Mouse (Mus musculus): ENCODE data around the gene Zwint. TPM values are rescaled to one million over a fixed set of nuclear protein-coding genes. Genes with fewer than 3 reads are reported as not detected.

Zwint gene
- 1,079 and 1,108 TPM in 2 replicates for polyA plus RNA-seq (2012; rRNA removed)

DNA sequence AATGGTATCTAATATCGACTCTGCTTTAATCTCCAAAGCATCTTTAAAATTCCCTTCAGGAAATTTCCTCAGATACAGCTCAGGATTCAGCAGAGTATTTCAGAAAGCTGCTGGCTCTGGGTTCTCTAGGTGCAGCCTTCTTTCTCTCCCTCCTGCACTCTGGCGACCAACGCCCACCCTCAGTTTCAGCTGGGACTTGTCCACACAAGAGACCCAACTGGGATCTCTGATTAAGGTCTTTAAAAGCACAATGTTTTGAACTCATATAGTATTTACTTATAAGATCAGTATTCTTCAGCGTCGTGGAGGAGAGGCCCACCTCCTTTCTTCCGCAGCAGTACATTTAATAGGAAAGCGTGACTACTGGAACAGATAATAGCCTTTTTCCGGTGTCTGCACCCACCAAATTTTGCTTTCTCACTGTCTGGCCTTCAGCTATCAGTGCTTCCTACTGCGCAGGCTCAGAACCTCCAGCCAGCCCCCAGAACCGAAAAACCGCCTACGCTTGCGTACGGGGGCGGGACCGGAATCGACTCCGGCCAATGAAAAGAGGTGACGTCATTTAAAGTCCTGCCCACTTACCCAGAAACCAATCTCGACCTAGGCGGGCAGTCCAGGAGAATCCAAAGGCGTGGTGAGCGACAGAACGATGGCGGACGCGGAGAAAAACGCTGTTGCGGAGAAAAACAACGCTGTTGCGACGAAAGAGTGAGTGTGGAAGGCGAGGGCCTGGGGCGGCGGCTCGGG lies at the start of gene Zwint:
Gene Zwint (plus strand): TSS at position 576 of the 747 bp plus-strand sequence.
- TF ChIP-seq POLR2A (IDR thresholded peaks at IDR 0.05; ENCODE audit: extremely low read depth, insufficient read depth, low read length) (peak; percentile 98), CTCF (IDR thresholded peaks at IDR 0.05; ENCODE audit: extremely low read depth, insufficient read depth, low read length) (no peak)
- H3K4me1 ChIP-seq (ENCODE audit: control insufficient read depth, insufficient read depth, low read length), result peaks cover 4% of the 10 kb centered on the region; the same call in 1 of the 2 replicates
- H3K4me3 ChIP-seq (ENCODE audit: insufficient read depth, low read length), result peak within 1 kb of the TSS; percentile 79

DNA sequence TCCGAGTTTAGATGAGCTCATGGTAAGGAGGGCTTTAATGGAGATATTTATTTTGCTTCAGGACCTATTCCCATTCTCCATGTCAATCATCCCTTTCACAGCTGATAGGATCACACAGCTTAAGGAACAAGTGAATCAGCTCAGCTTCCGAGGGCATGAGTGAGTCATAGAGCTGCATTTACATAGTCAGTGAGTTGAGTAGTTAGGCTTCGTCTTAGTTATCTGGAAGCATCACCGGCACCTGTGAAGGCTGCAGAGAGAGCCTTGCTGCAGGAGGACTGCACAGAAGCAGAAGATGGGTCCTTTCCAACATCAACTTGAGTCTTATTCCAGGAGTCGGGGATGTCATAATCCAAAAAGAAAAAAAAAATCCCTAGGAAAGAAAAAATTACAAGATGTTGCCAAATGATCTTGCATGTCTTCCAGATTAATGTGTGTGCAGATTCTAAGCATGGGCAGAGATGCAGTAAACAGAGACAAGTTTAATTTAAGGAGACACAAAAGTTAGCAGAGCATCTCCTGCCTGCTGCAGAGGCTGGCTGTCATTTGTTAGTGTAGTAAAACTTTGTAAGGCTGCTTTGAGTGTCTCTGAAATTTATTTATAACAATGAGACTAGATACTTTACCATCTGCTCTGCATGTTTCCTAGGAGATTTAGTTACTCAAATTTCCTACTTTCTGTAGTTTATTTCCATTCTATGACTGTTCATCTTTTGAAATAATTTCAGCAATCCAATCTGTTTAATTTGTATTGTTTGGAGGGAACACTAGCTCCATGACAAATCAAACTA lies 41.3 kb upstream of the Zwint start:
- H3K27ac ChIP-seq (ENCODE audit: insufficient read depth, low read length), result no peak overlapping the region
- TF ChIP-seq CTCF (IDR thresholded peaks at IDR 0.05; ENCODE audit: extremely low read depth, insufficient read depth, low read length), result no peak
- TF ChIP-seq POLR2A (IDR thresholded peaks at IDR 0.05; ENCODE audit: extremely low read depth, insufficient read depth, low read length), result no peak
- no peaks in the 10 kb centered on the region for H3K4me1 ChIP-seq (ENCODE audit: control insufficient read depth, insufficient read depth, low read length)
- H3K4me3 ChIP-seq (ENCODE audit: insufficient read depth, low read length), result no peak overlapping the region

More for the DNA sequence above, at the start of gene Zwint:
- peak within 1 kb of the TSS; percentile 76 for H3K27ac ChIP-seq (ENCODE audit: insufficient read depth, low read length)

GRCm38 (mm10) chr10:72616153-72616552 lies 38.5 kb upstream of the Zwint start:
- TF ChIP-seq POLR2A (IDR thresholded peaks at IDR 0.05; ENCODE audit: extremely low read depth, insufficient read depth, low read length) (no peak), CTCF (IDR thresholded peaks at IDR 0.05; ENCODE audit: extremely low read depth, insufficient read depth, low read length) (no peak)
- H3K4me3 ChIP-seq (ENCODE audit: insufficient read depth, low read length), result no peak overlapping the region
- H3K27ac ChIP-seq (ENCODE audit: insufficient read depth, low read length), result no peak overlapping the region
- no peaks in the 10 kb centered on the region for H3K4me1 ChIP-seq (ENCODE audit: control insufficient read depth, insufficient read depth, low read length)

DNA sequence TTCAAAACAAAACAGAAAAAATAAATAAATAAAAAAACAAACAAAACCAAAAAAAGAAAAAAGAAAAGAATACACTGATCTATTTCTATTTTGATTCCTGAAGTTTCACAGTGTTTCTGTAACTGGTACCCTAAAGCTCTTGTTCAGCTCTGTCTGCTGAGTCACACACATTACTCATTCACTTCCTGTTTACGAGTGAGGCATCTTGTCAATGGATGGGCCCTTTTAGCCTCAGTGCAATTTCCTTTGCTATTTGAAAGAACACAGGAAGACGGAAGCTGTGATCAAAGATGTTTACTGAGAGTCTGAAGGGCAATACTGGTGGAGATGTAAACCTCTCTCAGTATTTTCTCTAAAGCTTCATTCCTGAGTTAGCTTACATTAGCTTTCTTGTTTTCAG lies 34.1 kb upstream of the Zwint start:
- TF ChIP-seq CTCF (IDR thresholded peaks at IDR 0.05; ENCODE audit: extremely low read depth, insufficient read depth, low read length) (no peak), POLR2A (IDR thresholded peaks at IDR 0.05; ENCODE audit: extremely low read depth, insufficient read depth, low read length) (no peak)
- H3K4me3 ChIP-seq (ENCODE audit: insufficient read depth, low read length), result no peak overlapping the region
- H3K4me1 ChIP-seq (ENCODE audit: control insufficient read depth, insufficient read depth, low read length), result no peaks in the 10 kb centered on the region
- H3K27ac ChIP-seq (ENCODE audit: insufficient read depth, low read length), result no peak overlapping the region

- Histone ChIP-seq H3K4me1 (ENCODE audit: control insufficient read depth, insufficient read depth, low read length) (no peaks in the 10 kb centered on the region), H3K27ac (ENCODE audit: insufficient read depth, low read length) (no peak overlapping the region)
- TF ChIP-seq CTCF (IDR thresholded peaks at IDR 0.05; ENCODE audit: extremely low read depth, insufficient read depth, low read length), result no peak
- TF ChIP-seq POLR2A (IDR thresholded peaks at IDR 0.05; ENCODE audit: extremely low read depth, insufficient read depth, low read length), result no peak
Measured at GRCm38 (mm10) chr10:72623561-72623960, 31.1 kb upstream of the Zwint start.

GRCm38 (mm10) chr10:72634125-72634524 lies 20.5 kb upstream of the Zwint start:
- H3K27ac ChIP-seq (ENCODE audit: insufficient read depth, low read length), result no peak overlapping the region
- no peaks in the 10 kb centered on the region for H3K4me1 ChIP-seq (ENCODE audit: control insufficient read depth, insufficient read depth, low read length)
- TF ChIP-seq CTCF (IDR thresholded peaks at IDR 0.05; ENCODE audit: extremely low read depth, insufficient read depth, low read length) (no peak), POLR2A (IDR thresholded peaks at IDR 0.05; ENCODE audit: extremely low read depth, insufficient read depth, low read length) (no peak)
- H3K4me3 ChIP-seq (ENCODE audit: insufficient read depth, low read length), result no peak overlapping the region

More at GRCm38 (mm10) chr10:72623561-72623960, 31.1 kb upstream of the Zwint start:
- H3K4me3 ChIP-seq (ENCODE audit: insufficient read depth, low read length), result no peak overlapping the region

- H3K4me3 ChIP-seq (ENCODE audit: insufficient read depth, low read length), result no peak overlapping the region
- no peaks in the 10 kb centered on the region for H3K4me1 ChIP-seq (ENCODE audit: control insufficient read depth, insufficient read depth, low read length)
- no peak for TF ChIP-seq CTCF (IDR thresholded peaks at IDR 0.05; ENCODE audit: extremely low read depth, insufficient read depth, low read length)
- TF ChIP-seq POLR2A (IDR thresholded peaks at IDR 0.05; ENCODE audit: extremely low read depth, insufficient read depth, low read length), result no peak
- no peak overlapping the region for H3K27ac ChIP-seq (ENCODE audit: insufficient read depth, low read length)
Measured at GRCm38 (mm10) chr10:72650867-72651266, 3.8 kb upstream of the Zwint start.

GRCm38 (mm10) chr10:72653797-72654196 lies 848 bp upstream of the Zwint start:
- no peak for TF ChIP-seq CTCF (IDR thresholded peaks at IDR 0.05; ENCODE audit: extremely low read depth, insufficient read depth, low read length)
- no peak for TF ChIP-seq POLR2A (IDR thresholded peaks at IDR 0.05; ENCODE audit: extremely low read depth, insufficient read depth, low read length)
- Histone ChIP-seq H3K27ac (ENCODE audit: insufficient read depth, low read length) (peak overlapping the region; percentile 68), H3K4me3 (ENCODE audit: insufficient read depth, low read length) (no peak overlapping the region), H3K4me1 (ENCODE audit: control insufficient read depth, insufficient read depth, low read length) (peaks cover 4% of the 10 kb centered on the region; the same call in 1 of the 2 replicates)

GRCm38 (mm10) chr10:72655017-72655509 lies 418 bp downstream of the Zwint start:
- H3K4me1 ChIP-seq (ENCODE audit: control insufficient read depth, insufficient read depth, low read length), result peaks cover 4% of the 10 kb centered on the region; the same call in 1 of the 2 replicates
- peak overlapping the region; percentile 76 for H3K27ac ChIP-seq (ENCODE audit: insufficient read depth, low read length)
- H3K4me3 ChIP-seq (ENCODE audit: insufficient read depth, low read length), result peak overlapping the region; percentile 79
- TF ChIP-seq CTCF (IDR thresholded peaks at IDR 0.05; ENCODE audit: extremely low read depth, insufficient read depth, low read length) (no peak), POLR2A (IDR thresholded peaks at IDR 0.05; ENCODE audit: extremely low read depth, insufficient read depth, low read length) (peak; percentile 51; the same call in 1 of the 2 replicates)

All from cortical plate, adult 2 months (tissue).